Mouse (Mus musculus) layer of hippocampus, adult 8-10 months (tissue): ENCODE results near the gene Rnf213. TPM values are rescaled to one million over a fixed set of nuclear protein-coding genes. Genes with fewer than 3 reads are reported as not detected.
A peak's percentile ranks its signal among the peaks of the same experiment; 100 is the strongest.

Experiments
- DNase-seq, 2 experiments: peaks; one replicate each; pipeline ENCODE4 v3.0.0; 2022; ENCODE audit warnings: low spot score in 2 of 2
- total RNA-seq, 4 experiments: library from RNA; stranded (reverse); gene quantifications; 2 replicates each; pipeline ENCODE4 v1.2.4; 2022

The Rnf213 gene
- total RNA-seq, 4 experiments from 2014 or later: 3.6 to 8.6 (median 6.1) TPM

DNA sequence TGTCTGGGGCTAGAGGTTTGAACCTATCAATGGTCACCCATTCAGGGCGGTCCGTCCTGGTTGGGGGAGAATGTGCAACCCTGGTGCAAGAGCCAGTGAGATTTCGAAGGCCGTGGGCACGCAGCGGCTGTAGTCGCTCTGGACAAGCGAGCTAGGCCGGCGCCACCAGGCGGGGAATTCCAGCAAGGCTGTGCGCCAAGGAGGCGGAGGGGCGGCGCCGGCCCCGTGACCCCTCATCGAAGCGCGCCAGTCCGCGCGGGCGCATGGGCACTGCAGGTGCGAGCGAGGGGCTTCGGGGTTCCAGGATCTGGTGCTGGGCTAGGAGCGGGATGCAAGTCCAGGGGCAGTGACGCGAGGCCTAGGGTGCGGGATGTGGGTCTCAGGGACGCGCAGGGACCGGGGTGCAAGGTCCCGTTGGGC is 3.0 kb upstream of the Rnf213 start:
- peak in 1 of 2 experiments; percentile 18 for DNase-seq

DNA sequence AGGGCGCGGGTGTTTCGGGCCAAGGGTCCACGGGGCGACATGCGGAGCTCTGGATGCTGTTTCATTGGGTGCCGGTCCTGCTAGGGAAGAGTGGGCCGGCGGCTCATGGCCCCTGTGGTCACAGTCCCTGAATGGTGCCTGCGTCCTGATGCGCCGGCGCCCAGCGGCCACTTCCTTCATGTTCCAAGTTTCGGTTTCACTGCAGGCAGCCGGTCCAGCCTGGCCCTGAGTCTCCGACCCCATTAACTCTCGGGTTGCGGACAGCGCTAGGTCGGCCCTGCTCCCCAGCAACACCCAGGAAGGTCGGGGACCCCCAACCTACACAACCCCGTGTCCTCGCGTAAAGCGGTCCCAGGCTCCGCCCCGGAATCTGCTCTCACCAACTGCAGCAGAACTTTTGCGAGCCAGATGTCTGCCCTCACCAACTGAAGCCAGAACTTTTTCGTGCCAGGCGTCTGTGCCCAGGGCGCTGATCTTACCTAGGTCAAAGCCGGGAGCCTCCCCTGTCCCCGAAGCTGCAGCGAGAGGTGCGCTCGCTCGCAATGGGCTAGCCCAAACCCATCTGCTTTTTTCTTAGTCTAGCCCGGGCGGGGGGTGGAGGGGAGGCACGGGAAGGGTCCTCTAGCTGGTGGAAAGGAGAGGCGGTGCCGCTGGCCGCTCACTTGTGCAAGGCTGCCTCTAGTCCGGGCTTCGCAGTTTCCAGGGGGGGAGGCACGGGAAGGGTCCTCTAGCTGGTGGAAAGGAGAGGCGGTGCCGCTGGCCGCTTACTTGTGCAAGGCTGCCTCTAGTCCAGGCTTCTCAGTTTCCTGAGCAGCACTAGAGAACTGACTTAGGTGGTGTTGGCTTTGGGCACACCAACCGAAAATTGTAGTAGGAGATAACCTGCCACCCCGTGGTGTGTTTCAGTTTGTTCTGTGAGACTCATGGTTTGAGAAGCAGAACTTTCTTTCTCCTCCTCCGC is 2.3 kb upstream of the Rnf213 start:
- peak; percentile 18 to 34 for DNase-seq

DNA sequence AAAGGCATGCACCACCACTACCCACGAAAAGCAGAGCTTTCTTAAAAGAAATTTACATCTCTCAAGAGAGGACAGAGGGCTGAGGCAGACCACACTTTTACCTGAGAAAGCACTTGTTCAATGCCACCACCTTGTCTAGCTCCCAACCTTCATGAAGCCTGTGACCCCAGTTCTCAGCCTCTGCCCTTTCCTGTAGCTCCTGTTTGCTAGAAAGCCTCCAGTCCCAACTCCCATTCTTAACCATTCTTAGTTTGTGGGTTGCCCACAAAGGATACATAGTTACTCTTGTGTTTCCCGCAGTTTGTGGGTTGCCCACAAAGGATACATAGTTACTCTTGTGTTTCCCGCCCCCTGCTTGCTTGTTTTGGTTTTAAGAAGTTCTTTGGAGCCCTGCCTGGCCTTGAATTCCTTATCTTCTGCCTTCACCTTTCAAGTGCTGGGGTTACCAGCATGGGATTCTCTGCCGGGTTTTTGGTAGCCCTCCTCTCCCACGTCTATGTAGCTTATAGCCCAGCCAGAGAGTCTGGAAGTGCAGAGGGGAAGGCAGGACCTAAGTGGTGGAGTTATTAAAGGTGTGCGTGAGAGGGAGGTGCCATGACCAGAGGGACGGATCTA is 1.4 kb upstream of the Rnf213 start:
- no peak for DNase-seq

DNA sequence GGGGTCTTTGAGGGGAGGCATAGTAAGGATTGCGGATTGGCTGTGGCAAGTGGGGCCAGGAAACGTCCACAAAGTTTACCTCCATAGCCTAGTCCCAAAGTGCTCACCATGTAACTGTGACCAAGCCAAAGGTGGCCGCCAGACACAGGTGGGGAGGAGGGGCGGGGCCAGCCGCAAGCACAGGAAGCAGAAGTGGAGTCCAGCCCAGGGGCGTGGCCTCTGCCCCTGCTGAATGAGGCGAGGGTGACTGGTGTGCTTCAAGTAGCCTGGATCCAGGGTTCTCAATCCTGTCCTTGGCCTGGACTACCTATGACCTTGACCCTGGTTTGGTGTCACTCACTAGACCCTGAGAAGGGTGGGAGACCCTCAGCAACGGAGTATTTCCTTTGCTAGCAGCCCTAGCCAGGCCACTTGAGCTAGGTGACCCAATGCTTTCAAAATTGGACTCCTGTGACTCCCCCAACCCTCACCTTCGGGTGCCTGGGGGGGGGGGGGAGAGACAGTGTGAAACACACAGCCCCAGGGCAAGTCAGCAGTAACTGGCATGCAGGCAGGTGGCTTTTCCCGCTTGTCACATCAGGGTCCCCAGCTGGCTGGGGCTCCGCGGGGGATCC is 792 bp upstream of the Rnf213 start:
- DNase-seq: no peak

DNA sequence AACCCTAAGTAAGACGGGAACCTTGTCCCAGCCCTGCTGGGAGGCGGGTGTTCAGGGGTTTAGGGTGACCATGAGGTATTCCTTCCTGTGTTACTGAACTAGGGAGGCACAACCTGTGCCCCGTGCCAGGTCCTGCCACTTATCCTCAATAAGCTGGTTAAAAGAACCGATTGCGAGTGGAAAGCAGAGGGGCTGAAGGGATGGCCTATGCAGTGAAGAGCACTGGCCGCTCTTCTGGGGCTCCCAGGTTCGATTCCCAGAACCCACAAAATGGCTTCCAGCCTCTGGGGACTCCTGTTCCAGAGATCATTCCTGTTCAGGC is 544 bp downstream of the Rnf213 start:
- DNase-seq: no peak

DNA sequence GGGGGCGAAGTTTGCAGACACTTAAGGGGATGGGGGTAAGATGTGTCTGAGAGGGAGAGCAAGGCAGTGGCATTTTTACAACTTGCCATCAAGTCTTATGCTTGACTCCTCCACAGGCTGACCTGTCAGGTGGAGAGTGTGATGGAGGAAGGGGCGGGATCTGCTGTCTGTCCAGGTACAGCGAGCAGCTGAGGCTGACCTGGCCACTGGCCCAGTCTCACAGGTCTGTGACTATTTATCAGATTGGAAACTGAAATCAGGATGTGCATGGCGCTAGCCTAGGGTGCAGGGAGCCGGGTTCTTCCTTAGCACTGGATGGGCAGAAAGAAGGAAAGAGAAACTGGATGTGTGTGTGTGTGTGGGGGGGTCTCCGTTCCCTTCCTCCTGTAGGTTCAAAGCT is 1.3 kb downstream of the Rnf213 start:
- DNase-seq: no peak

DNA sequence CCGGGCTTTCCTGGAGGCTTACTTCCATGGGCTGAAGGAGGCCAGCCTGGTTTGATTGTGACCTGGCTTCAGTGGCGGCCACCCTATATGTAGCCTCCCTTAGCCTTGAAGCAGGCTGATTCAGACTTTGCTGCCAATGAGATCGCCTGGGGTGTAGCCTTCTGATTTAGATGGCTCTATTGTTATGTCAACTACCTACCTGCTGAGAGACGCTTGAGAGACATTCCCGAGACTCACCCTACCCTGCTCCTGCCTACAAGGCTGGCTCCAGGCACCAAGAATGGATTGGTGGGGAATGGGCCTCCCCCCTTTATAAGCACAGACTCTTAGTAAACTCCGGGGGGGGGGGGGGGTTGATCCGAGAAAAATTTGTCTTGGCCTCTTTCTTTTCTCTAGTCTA is 2.5 kb downstream of the Rnf213 start:
- DNase-seq: no peak

DNA sequence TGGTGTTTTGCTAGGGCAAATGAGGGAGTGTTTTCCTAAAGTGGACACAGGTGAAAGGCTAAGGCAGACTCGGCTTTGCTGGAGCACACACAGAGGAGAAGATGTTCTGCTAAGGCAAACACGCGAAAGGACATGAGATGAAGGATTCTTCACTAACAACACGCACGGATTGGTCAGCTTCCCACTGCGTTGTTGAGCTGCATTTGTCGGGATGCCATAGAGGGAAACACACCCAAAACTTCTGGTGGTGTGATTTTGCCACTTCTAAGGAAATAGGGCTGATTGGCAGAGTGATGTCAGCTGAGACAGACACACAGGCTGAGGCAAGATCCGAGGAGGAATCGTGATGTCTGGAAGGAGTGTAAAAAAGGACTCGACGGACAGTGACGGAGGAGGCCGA is 3.0 kb downstream of the Rnf213 start:
- DNase-seq: no peak

DNA sequence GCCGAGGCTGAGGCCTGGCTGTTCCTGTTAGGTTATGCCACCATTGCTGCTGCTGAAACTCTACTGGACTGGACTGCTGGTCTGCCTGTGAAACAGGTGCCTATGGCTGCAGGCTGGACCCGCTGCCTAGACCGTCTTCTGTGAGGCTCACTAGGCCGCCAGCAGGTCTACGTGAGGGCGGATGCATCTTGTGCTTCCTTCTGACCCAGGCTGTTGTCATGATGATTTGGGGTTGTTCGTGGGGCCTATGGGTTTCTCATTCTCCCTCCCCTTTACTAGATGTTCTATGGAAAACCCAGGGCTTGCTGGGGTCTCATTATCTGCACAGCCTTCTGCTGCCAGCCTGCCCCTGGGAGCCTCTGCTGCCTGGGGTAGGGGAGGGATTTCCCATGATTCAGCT is 3.6 kb downstream of the Rnf213 start:
- DNase-seq: no peak

DNA sequence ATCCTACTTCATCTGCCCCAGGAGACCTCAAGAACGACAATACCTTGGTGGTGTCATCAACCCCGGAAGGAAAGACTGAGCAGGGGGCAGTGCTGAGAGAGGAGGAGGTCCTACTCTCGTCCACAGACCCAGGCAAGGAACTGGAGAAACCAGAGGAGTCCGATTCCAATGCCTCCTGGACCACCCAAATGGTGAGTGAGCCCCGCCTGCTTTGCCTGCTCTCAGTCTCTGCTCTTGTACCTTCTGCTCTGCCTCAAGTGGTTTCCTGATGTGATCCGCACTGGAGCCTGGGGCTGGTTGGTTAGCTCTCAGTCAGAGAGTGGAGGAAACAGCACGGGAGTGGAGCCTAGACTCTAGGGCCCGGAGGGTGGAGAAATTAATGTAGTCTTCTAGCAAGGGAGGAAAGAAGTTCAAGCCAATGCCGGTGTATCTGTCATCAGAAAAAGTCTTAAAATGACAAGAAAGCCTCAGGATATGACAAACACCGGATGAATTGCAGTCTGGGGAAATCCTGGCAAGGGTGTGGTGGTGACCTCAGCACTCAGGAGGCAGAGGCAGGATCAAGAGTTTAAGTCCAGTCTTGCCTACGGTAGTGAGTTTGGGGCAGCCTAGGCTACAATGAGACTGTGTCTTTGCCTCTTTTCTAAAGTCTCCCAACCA is 9.7 kb downstream of the Rnf213 start:
- no peak for DNase-seq

DNA sequence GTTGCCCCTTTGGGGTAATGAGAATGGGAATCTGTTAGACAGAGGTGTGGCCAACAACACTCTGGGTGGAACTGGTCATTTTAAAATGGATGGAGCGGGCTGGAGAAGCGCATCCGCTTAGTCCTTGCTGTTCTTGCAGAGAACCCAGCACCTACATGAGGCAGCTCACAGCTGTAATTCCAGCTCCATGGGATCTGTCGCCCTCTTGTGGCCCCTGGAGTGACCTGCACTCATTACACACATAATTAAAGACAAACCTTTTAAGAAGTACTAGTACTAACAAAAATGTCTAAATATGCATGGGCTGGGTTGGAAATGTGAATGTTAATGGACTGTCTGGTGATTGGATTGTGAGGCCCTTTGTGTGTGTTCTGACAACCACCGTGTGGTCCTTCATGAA is 11.7 kb downstream of the Rnf213 start:
- no peak for DNase-seq

DNA sequence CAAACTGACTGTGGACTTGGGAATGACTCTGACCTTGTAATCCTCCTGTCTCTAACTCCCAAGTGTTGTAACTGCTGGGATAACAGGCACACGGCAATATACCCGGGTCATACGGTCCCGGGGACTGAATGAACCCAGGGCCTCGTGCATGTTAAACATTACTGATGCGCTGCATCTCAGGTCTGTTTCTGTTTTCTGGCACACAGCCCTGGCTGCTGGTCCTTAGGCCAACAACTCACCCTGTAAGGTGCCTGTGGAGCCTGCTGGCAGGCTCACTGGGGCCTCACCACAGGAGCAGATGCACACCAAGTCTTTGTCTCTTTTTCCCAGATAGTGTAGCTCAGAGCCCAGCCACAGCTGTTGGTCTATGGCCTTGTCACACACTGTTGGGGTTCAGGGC is 14.5 kb downstream of the Rnf213 start:
- DNase-seq: no peak

DNA sequence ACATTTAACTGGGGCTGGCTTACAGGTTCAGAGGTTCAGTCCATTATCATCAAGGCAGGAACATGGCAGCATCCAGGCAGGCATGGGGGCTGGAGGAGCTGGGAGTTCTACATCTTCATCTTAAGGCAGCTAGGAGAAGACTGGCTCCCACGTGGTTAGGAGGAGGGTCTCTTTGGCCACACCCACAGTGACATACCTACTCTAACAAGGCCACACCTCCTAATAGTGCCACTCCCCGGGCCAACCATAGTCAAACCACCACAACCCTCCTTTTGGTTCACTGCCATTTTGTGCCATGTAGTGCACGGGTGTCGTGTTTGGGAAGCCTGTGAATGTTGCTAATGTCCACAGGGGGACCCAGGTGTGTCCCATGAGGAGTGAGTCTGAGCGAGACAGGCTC is 15.1 kb downstream of the Rnf213 start:
- DNase-seq: no peak

DNA sequence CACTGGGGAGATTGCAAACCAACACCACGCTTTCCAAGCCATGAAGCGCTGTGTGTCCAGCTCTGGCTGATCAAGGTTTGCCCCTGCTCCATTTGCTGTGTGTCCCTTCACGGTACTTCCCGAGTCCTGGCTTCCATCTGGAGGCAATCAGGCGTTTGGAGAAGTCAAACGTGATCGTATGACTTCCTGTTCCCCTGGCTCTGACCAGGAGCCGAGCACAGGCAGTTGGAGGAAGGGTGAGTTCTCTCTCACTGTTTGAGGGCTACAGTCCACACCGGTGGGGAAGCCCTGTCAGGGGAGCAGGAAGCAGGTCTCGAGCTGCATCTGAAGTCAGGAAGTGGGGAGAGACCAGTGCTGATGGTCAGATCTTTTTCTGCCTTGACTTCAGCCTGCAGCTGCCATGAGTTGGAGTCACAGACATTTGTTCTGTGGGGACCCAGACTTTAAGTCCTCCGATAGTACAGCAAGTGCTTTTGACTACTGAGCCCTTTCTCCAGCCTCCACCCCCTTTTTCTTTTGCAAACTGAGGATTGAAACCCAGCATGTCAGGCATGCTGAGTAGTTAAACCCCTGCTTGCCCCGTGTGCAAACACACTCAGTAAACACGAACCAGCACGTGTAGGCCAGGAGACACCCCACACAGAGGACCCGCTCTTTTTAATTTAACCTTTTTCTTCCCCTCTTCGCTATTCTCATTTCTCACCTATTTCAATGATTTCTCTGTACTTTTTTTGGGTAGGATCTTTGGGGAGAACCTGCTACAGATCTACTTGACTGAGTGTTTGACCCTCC is 26.6 kb downstream of the Rnf213 start:
- no peak for DNase-seq

DNA sequence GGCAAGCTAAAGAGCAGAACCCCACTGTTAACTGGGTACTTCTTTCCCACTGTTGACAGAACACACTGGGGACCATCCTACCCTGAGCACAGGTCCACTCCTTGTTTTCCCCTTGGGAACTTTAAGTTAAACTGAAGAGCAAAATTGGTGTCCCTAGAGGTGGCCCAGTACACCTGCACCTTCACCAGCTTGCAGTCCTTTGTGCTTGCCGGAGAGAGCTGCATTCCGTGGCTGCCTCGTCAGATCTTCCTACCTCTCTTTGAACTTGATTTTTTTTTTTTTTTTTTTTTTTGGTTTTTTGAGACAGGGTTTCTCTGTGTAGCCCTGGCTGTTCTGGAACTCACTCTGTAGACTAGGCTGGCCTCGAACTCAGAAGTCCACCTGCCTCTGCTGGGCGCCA is 27.5 kb downstream of the Rnf213 start:
- DNase-seq: no peak

DNA sequence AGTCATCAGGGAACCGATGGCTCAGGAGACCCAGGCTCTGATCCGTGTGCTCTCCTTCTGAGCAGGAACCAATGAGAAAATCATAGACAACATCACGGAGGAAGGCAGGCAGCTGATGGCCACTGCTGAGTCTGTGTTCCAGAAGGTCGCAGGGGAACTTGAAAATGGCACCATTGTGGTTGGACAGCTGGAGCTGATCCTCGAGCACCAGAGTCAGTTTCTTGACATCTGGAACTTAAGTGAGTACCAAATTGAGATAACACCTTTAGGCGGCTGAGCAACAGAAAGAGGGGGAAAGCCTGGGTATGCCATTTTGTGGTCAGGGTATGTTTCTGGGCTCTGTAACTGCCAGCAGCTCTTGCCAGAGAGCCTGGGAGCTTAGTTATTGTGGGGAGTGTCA is 34.5 kb downstream of the Rnf213 start:
- DNase-seq: no peak

DNA sequence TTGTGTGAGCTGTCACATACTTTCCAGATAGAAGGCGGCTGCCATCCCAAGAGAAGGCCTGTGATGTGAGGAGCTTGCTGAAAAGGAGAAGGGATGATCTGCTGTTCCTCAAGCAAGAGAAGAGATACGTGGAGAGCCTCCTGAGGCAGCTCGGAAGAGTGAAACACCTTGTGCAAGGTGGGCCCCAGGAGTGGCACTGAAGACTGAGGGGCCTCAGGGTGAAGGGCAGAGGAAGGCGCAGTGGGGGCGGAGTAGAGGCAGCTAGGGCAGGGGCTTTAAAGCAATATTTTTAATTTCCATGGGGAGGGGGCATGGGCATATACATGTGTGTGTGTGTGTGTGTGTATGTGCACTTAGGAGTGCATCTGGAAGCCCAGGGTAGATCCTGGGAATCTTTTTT is 35.1 kb downstream of the Rnf213 start:
- DNase-seq: no peak

DNA sequence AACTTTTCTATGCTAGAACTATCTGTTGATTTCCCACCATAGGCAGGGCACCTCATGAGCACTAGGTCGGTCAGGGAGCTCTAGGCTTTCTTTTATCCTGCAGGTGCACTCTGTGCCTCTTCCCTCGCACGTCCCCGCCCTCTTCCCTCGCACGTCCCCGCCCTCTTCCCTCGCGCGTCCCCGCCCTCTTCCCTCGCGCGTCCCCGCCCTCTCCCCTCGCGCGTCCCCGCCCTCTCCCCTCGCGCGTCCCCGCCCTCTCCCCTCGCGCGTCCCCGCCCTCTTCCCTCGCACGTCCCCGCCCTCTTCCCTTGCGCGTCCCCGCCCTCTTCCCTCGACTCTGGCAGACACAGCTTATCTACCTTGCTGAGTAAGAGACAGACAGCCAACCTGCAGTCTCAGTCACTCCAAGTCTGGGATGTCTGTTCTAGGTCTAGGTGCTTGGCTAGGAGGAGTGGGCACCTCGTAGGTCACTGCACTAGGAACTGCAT is 35.8 kb downstream of the Rnf213 start:
- DNase-seq: no peak

DNA sequence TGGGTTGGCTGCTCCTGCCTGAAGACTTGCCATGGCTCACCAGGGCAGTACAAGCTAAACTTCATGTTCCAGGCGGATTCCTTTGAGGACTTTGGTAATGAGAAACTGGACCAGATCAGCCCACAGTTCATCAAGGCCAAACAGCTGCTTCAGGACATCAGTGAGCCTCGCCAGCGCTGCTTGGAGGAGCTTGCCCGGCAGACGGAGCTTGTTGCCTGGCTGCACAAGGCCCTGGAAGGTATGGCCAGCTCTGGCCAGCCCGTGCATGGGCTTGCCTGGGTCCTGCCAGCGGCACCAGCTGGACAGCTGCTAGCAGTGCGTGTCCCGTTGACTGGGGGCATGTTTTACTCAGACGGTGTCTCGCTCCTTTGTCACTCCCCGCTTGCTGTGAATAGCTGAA is 38.6 kb downstream of the Rnf213 start:
- no peak for DNase-seq

DNA sequence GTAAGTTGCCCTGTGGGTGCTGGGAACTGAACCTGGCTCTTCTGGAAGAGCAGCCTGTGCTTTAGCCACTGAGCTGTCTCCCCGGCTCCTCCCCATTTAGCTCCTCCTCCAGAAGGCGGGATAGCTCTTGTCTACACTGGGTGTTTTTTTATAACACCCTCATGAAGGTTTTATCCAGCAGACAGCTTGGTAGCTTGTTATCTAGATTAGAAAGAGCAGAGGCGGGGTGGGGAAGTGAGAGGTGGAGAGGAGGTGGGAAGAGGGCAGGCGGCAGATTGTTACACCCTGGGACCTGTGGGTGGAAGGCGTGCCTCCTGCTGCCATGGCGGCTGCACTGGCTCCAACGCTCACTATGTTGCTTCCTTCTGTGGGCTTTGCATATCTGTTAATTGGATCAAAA is 39.8 kb downstream of the Rnf213 start:
- DNase-seq: peak; percentile 11 to 22

DNA sequence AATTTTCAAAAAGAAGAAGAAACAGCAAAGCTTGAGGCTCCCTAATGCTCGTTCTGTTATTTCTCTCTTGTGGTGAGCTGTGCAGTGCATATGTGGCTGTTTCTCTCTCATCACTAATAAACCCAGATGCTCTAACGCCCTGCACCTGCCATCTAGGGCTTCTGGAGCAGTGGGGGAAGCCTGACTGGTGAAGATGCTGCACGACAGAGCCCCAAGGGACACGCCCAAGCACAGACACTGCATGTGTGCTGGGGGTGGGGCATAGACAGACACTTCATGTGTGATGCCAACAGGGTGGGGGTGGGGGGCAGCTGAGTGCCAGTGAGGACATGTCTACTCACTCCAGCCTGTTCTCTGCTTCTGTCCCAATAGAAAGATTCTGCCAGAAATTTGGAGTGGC is 41.4 kb downstream of the Rnf213 start:
- DNase-seq: no peak
